ENCODE assay signal across 30 mouse cellular contexts in genomic region chr8:106326624-106327023, GRCm38 (mm10). TPM values are rescaled to one million over a fixed set of nuclear protein-coding genes. Genes with fewer than 3 reads are reported as not detected.
DNase-seq lines count a peak whose midpoint lies in the region; ATAC-seq and TF ChIP-seq lines count a peak whose summit lies in the region.
"Had no signal": no experiment of that assay in that cellular context is flagged by ENCODE, and none has a peak within 500 bp of the region (broad histone marks: within the 10 kb centered on the region; RNA-seq: fewer than 3 reads in every experiment).

No protein-coding gene starts in this region.

- H3K27me3 ChIP-seq in forebrain, embryonic 15.5 days, result no peaks in the 10 kb centered on the region
- no peaks in the 10 kb centered on the region for H3K27me3 ChIP-seq in forebrain, embryonic 10.5 days (ENCODE audit: poor library complexity, severe bottlenecking)
- H3K27me3 ChIP-seq in hindbrain, embryonic 16.5 days (replicated peaks; ENCODE audit: control insufficient read depth, insufficient read depth, low read length), result no peaks in the 10 kb centered on the region
- H3K27me3 ChIP-seq: embryonic facial prominence, embryonic 15.5 days; heart, embryonic 13.5 days; intestine, embryonic 15.5 days had no signal

- no peak overlapping the region for H3K4me2 ChIP-seq in forebrain, embryonic 15.5 days (replicated peaks)
- H3K4me2 ChIP-seq in hindbrain, embryonic 16.5 days (ENCODE audit: low read length), result no peak overlapping the region
- H3K4me2 ChIP-seq: embryonic facial prominence, embryonic 15.5 days; heart, embryonic 13.5 days; intestine, embryonic 15.5 days had no signal

- H3K9ac ChIP-seq in forebrain, embryonic 15.5 days (replicated peaks), result no peak overlapping the region
- H3K9ac ChIP-seq in hindbrain, embryonic 16.5 days (ENCODE audit: low read depth, low read length), result no peak overlapping the region
- H3K9ac ChIP-seq: embryonic facial prominence, embryonic 15.5 days; heart, embryonic 13.5 days; intestine, embryonic 15.5 days; liver, embryonic 14.5 days had no signal

- H3K4me1 ChIP-seq in forebrain, embryonic 15.5 days, result peaks cover 23% of the 10 kb centered on the region
- H3K4me1 ChIP-seq in forebrain, embryonic 10.5 days, result peaks cover 7% of the 10 kb centered on the region; the same call in 1 of the 2 replicates
- peaks cover 5% of the 10 kb centered on the region for H3K4me1 ChIP-seq in hindbrain, embryonic 16.5 days (ENCODE audit: control insufficient read depth, insufficient read depth, low read depth, low read length)
- H3K4me1 ChIP-seq: embryonic facial prominence, embryonic 10.5 days; embryonic facial prominence, embryonic 15.5 days; heart, embryonic 13.5 days; intestine, embryonic 15.5 days had no signal

- TF ChIP-seq POLR2A in brain, embryonic 14.5 days (IDR thresholded peaks at IDR 0.05; ENCODE audit: borderline replicate concordance, extremely low read depth, insufficient read depth, insufficient read length, poor library complexity, severe bottlenecking), result no peak

- no peak for ATAC-seq in forebrain, embryonic 15.5 days (replicated peaks)
- peak; percentile 63; the same call in 1 of the 2 replicates for ATAC-seq in hindbrain, embryonic 16.5 days
- ATAC-seq: CD4-positive, CD25-positive, alpha-beta regulatory T cell, adult 4 months; forebrain, embryonic 16.5 days; intestine, embryonic 15.5 days had no signal

- H3K36me3 ChIP-seq in forebrain, embryonic 15.5 days, result no peaks in the 10 kb centered on the region
- H3K36me3 ChIP-seq in forebrain, embryonic 10.5 days (replicated peaks), result no peaks in the 10 kb centered on the region
- no peaks in the 10 kb centered on the region for H3K36me3 ChIP-seq in hindbrain, embryonic 16.5 days (ENCODE audit: control insufficient read depth, insufficient read depth, low read length)
- H3K36me3 ChIP-seq: embryonic facial prominence, embryonic 10.5 days; embryonic facial prominence, embryonic 15.5 days; heart, embryonic 13.5 days; intestine, embryonic 15.5 days had no signal

- intact Hi-C loops in left cerebral cortex, postnatal 4 days (cut with DNase I), result no loop called here

- peak overlapping the region; percentile 8; the same call in 1 of the 2 replicates for H3K27ac ChIP-seq in forebrain, embryonic 15.5 days (replicated peaks)
- H3K27ac ChIP-seq in forebrain, embryonic 10.5 days, result no peak overlapping the region
- H3K27ac ChIP-seq in hindbrain, embryonic 16.5 days (ENCODE audit: low read depth, low read length), result no peak overlapping the region
- H3K27ac ChIP-seq: embryonic facial prominence, embryonic 10.5 days; embryonic facial prominence, embryonic 15.5 days; gastrocnemius, adult 2 months; heart, adult 2 months; heart, embryonic 13.5 days; intestine, embryonic 15.5 days; liver, embryonic 14.5 days had no signal

- H3K4me3 ChIP-seq in forebrain, embryonic 15.5 days, result no peak overlapping the region
- H3K4me3 ChIP-seq in forebrain, embryonic 10.5 days, result no peak overlapping the region
- no peak overlapping the region for H3K4me3 ChIP-seq in hindbrain, embryonic 16.5 days (ENCODE audit: low read length)
- H3K4me3 ChIP-seq: embryonic facial prominence, embryonic 10.5 days; embryonic facial prominence, embryonic 15.5 days; gastrocnemius, adult 2 months; heart, adult 2 months; heart, embryonic 13.5 days; intestine, embryonic 15.5 days had no signal

- DNase-seq in forebrain, embryonic 10.5 days (ENCODE audit: extremely low spot score, low spot score), result no peak
- DNase-seq in left cerebral cortex, postnatal 4 days, result peak; percentile 74
- DNase-seq in left cerebral cortex, adult 9 months (ENCODE audit: low spot score in 2 of 2), result no peak
- DNase-seq in brain, embryonic 14.5 days (ENCODE audit: low read depth), result peak; percentile 55
- no peak for DNase-seq in right cerebral cortex, adult 2 months (ENCODE audit: low spot score in 2 of 2)
- DNase-seq in lung, postnatal 14 days, result no peak
- DNase-seq: adrenal gland, adult 8-10 months; cerebellum, adult 11-12 months; cerebellum, postnatal 25 days; gastrocnemius, adult 2 months; gastrocnemius, postnatal 36 days; heart, adult 2 months; heart, postnatal 10 days; kidney, adult 2 months; kidney, postnatal 36 days; layer of hippocampus, postnatal 36 days; liver; lung, adult 2 months; lung, postnatal 10 days; midbrain, embryonic 14.5 days; thymus, postnatal 4 days had no signal

- no peaks in the 10 kb centered on the region for H3K9me3 ChIP-seq in forebrain, embryonic 15.5 days
- H3K9me3 ChIP-seq in forebrain, embryonic 10.5 days, result no peaks in the 10 kb centered on the region
- no peaks in the 10 kb centered on the region for H3K9me3 ChIP-seq in hindbrain, embryonic 16.5 days (ENCODE audit: control insufficient read depth, low read length)
- H3K9me3 ChIP-seq: embryonic facial prominence, embryonic 10.5 days; embryonic facial prominence, embryonic 15.5 days; heart, embryonic 13.5 days; intestine, embryonic 15.5 days had no signal

- TF ChIP-seq CTCF in brain, embryonic 14.5 days (IDR thresholded peaks at IDR 0.05; ENCODE audit: borderline replicate concordance, extremely low read depth, insufficient read depth, insufficient read length), result no peak

- 74% methylated on average over 4 of the region's 4 CpGs for WGBS in forebrain, embryonic 15.5 days
- WGBS in forebrain, embryonic 10.5 days, result 80% methylated on average over 4 of the region's 4 CpGs
- 49% methylated on average over 4 of the region's 4 CpGs for WGBS in hindbrain, embryonic 16.5 days

RNA-seq across cellular contexts. Expression of gene Smpd3, which starts 11.2 kb away (rescaled TPM):
- 47.4 and 49.3 TPM in 2 replicates for polyA plus RNA-seq in forebrain, embryonic 15.5 days (2015; fragmentation: Nextera tagmentation; extraction: Ambion mirVana)
- polyA plus RNA-seq in forebrain, embryonic 10.5 days (2016; fragmentation: Nextera tagmentation; extraction: Ambion mirVana), result 5.3 and 6.2 TPM in 2 replicates
- total RNA-seq in left cerebral cortex, postnatal 4 days (2021), result 100 to 1,000 TPM; 152 to 158 TPM
- 29.2 and 52.3 TPM in 2 replicates for polyA plus RNA-seq in brain, embryonic 14.5 days (2012; rRNA removed)
- polyA plus RNA-seq in hindbrain, embryonic 16.5 days (2015; fragmentation: Nextera tagmentation; extraction: Ambion mirVana), result 55.0 and 63.4 TPM in 2 replicates

Comparison
In these comparisons a context has a peak if more than half of its experiments do, and no peak if none do; other contexts are left out.
1. DNase-seq: peak in left cerebral cortex, postnatal 4 days (single experiment) and brain, embryonic 14.5 days (single experiment); none in forebrain, embryonic 10.5 days (single experiment), left cerebral cortex, adult 9 months (0 of 2), right cerebral cortex, adult 2 months (0 of 2) and lung, postnatal 14 days (single experiment).